Comparison of ENCODE assay signal across 8 mouse cellular contexts in genomic region chr4:129695815-129696157, GRCm38 (mm10). TPM values are rescaled to one million over a fixed set of nuclear protein-coding genes. Genes with fewer than 3 reads are reported as not detected.
DNase-seq lines count a peak whose midpoint lies in the region; ATAC-seq and TF ChIP-seq lines count a peak whose summit lies in the region.

No protein-coding gene starts in this region.

- TF ChIP-seq POLR2A in liver, adult 2 months (IDR thresholded peaks at IDR 0.05; ENCODE audit: extremely low read depth, insufficient read depth, low read length): no peak

- no peak overlapping the region for H3K27ac ChIP-seq in liver, adult 2 months (replicated peaks; ENCODE audit: insufficient read depth, low read depth, low read length)
- peak overlapping the region; percentile 90 for H3K27ac ChIP-seq in embryonic facial prominence, embryonic 15.5 days (replicated peaks)
- peak overlapping the region; percentile 97 for H3K27ac ChIP-seq in limb, embryonic 10.5 days
- H3K27ac ChIP-seq in neural tube, embryonic 14.5 days (ENCODE audit: low read depth, low read length): peak overlapping the region; percentile 98

- ATAC-seq in embryonic facial prominence, embryonic 15.5 days (ENCODE audit: insufficient number of reproducible peaks, low FRiP score, low TSS enrichment, low read depth): no peak
- no peak; the same call in 1 of the 2 replicates for ATAC-seq in neural tube, embryonic 14.5 days (ENCODE audit: low read depth)

- intact Hi-C loops in left cerebral cortex, postnatal 10 days (cut with DNase I): no loop called here

- no peaks in the 10 kb centered on the region for H3K9me3 ChIP-seq in embryonic facial prominence, embryonic 15.5 days (replicated peaks)
- no peaks in the 10 kb centered on the region for H3K9me3 ChIP-seq in limb, embryonic 10.5 days (replicated peaks)
- no peaks in the 10 kb centered on the region for H3K9me3 ChIP-seq in neural tube, embryonic 14.5 days (ENCODE audit: control insufficient read depth, low read length)

- H3K27me3 ChIP-seq in liver, adult 2 months (ENCODE audit: control insufficient read depth, insufficient read depth, low read length): no peaks in the 10 kb centered on the region
- no peaks in the 10 kb centered on the region for H3K27me3 ChIP-seq in embryonic facial prominence, embryonic 15.5 days
- no peaks in the 10 kb centered on the region for H3K27me3 ChIP-seq in limb, embryonic 10.5 days (ENCODE audit: low read depth, poor library complexity, severe bottlenecking)
- H3K27me3 ChIP-seq in neural tube, embryonic 14.5 days (ENCODE audit: control insufficient read depth, insufficient read depth, low read length): no peaks in the 10 kb centered on the region

- H3K79me2 ChIP-seq in liver, adult 2 months (ENCODE audit: control insufficient read depth, insufficient read depth, low read length): no peaks in the 10 kb centered on the region

- DNase-seq in liver, adult 2 months (ENCODE audit: extremely low read depth, low read depth, low spot score): no peak
- no peak for DNase-seq in liver
- DNase-seq in limb, embryonic 10.5 days (ENCODE audit: low spot score): no peak
- no peak for DNase-seq in urinary bladder, postnatal 36 days (ENCODE audit: low spot score in 2 of 2)
- DNase-seq in B cell, adult 2 months: no peak
- DNase-seq in left cerebral cortex, postnatal 10 days (ENCODE audit: extremely low spot score in 1 of 2, low spot score in 2 of 2): no peak

- H3K4me2 ChIP-seq in embryonic facial prominence, embryonic 15.5 days (replicated peaks): peak overlapping the region; percentile 78
- H3K4me2 ChIP-seq in neural tube, embryonic 14.5 days (ENCODE audit: low read depth, low read length): peak overlapping the region; percentile 43

- 27% methylated on average over 6 of the region's 6 CpGs for WGBS in liver, adult 2 months
- WGBS in embryonic facial prominence, embryonic 15.5 days: 15% methylated on average over 6 of the region's 6 CpGs
- WGBS in limb, embryonic 10.5 days: 31% methylated on average over 6 of the region's 6 CpGs
- 25% methylated on average over 6 of the region's 6 CpGs for WGBS in neural tube, embryonic 14.5 days

- H3K4me3 ChIP-seq in liver, adult 2 months (ENCODE audit: insufficient read depth, low read depth, low read length): peak overlapping the region; percentile 98; the same call in 1 of the 2 replicates
- peak overlapping the region; percentile 72 for H3K4me3 ChIP-seq in embryonic facial prominence, embryonic 15.5 days (replicated peaks)
- H3K4me3 ChIP-seq in limb, embryonic 10.5 days: peak overlapping the region; percentile 86
- peak overlapping the region; percentile 63 for H3K4me3 ChIP-seq in neural tube, embryonic 14.5 days (ENCODE audit: low read depth, low read length)

- no peaks in the 10 kb centered on the region; the same call in 1 of the 2 replicates for H3K4me1 ChIP-seq in liver, adult 2 months (ENCODE audit: control insufficient read depth, insufficient read depth, low read length)
- H3K4me1 ChIP-seq in embryonic facial prominence, embryonic 15.5 days: peaks cover 20% of the 10 kb centered on the region
- H3K4me1 ChIP-seq in limb, embryonic 10.5 days: peaks cover 9% of the 10 kb centered on the region
- peaks cover 16% of the 10 kb centered on the region for H3K4me1 ChIP-seq in neural tube, embryonic 14.5 days (ENCODE audit: control insufficient read depth, insufficient read depth, low read length)

- H3K9ac ChIP-seq in liver, adult 2 months (ENCODE audit: low read depth, low read length): peak overlapping the region; percentile 96; the same call in 1 of the 2 replicates
- H3K9ac ChIP-seq in embryonic facial prominence, embryonic 15.5 days: peak overlapping the region; percentile 53
- H3K9ac ChIP-seq in neural tube, embryonic 14.5 days (replicated peaks; ENCODE audit: low read depth, low read length): peak overlapping the region; percentile 78

- peaks cover 2% of the 10 kb centered on the region; the same call in 1 of the 2 replicates for H3K36me3 ChIP-seq in liver, adult 2 months (ENCODE audit: control insufficient read depth, insufficient read depth, low read length)
- H3K36me3 ChIP-seq in embryonic facial prominence, embryonic 15.5 days: peaks cover 25% of the 10 kb centered on the region
- peaks cover 39% of the 10 kb centered on the region for H3K36me3 ChIP-seq in limb, embryonic 10.5 days
- H3K36me3 ChIP-seq in neural tube, embryonic 14.5 days (ENCODE audit: control insufficient read depth, insufficient read depth, low read length): peaks cover 22% of the 10 kb centered on the region

- TF ChIP-seq CTCF in liver, adult 2 months (IDR thresholded peaks at IDR 0.05; ENCODE audit: low read depth, low read length): no peak

RNA-seq across cellular contexts. Expression of gene Tmem39b, which starts 0.9 kb away (rescaled TPM):
- 1.5 and 1.8 TPM in 2 replicates for total RNA-seq in liver, adult 2 months (2014; rRNA removed)
- polyA plus RNA-seq in liver, adult 2 months (2012; rRNA removed): 12.5 and 15.6 TPM in 2 replicates
- 13.5 and 15.0 TPM in 2 replicates for polyA plus RNA-seq in embryonic facial prominence, embryonic 15.5 days (2015; fragmentation: Nextera tagmentation; extraction: Ambion mirVana)
- 16.0 TPM in 2 replicates for polyA plus RNA-seq in limb, embryonic 10.5 days (2016; fragmentation: Nextera tagmentation; extraction: Ambion mirVana)
- 22.9 and 23.3 TPM in 2 replicates for polyA plus RNA-seq in neural tube, embryonic 14.5 days (2014; fragmentation: Nextera tagmentation; extraction: Ambion mirVana)
- 10 to 100 TPM; 13.3 to 16.3 TPM for total RNA-seq in left cerebral cortex, postnatal 10 days (2021)

RNA-seq across cellular contexts. Expression of gene Kpna6, which starts 23.2 kb away (rescaled TPM):
- 15.1 and 15.6 TPM in 2 replicates for total RNA-seq in liver, adult 2 months (2014; rRNA removed)
- 17.4 and 19.4 TPM in 2 replicates for polyA plus RNA-seq in liver, adult 2 months (2012; rRNA removed)
- 15.3 and 16.3 TPM in 2 replicates for polyA plus RNA-seq in embryonic facial prominence, embryonic 15.5 days (2015; fragmentation: Nextera tagmentation; extraction: Ambion mirVana)
- polyA plus RNA-seq in limb, embryonic 10.5 days (2016; fragmentation: Nextera tagmentation; extraction: Ambion mirVana): 14.8 TPM in 2 replicates
- 17.2 and 19.7 TPM in 2 replicates for polyA plus RNA-seq in neural tube, embryonic 14.5 days (2014; fragmentation: Nextera tagmentation; extraction: Ambion mirVana)
- 10 to 100 TPM; 91.3 to 91.4 TPM for total RNA-seq in left cerebral cortex, postnatal 10 days (2021)

RNA-seq across cellular contexts. Expression of gene Khdrbs1, which starts 46.3 kb away (rescaled TPM):
- total RNA-seq in liver, adult 2 months (2014; rRNA removed): 12.2 and 12.3 TPM in 2 replicates
- polyA plus RNA-seq in liver, adult 2 months (2012; rRNA removed): 6.9 and 7.9 TPM in 2 replicates
- 98.8 and 99.1 TPM in 2 replicates for polyA plus RNA-seq in embryonic facial prominence, embryonic 15.5 days (2015; fragmentation: Nextera tagmentation; extraction: Ambion mirVana)
- 156 and 179 TPM in 2 replicates for polyA plus RNA-seq in limb, embryonic 10.5 days (2016; fragmentation: Nextera tagmentation; extraction: Ambion mirVana)
- 105 and 141 TPM in 2 replicates for polyA plus RNA-seq in neural tube, embryonic 14.5 days (2014; fragmentation: Nextera tagmentation; extraction: Ambion mirVana)
- 100 to 1,000 TPM; 105 to 108 TPM for total RNA-seq in left cerebral cortex, postnatal 10 days (2021)

RNA-seq across cellular contexts. Expression of gene Txlna, which starts 54.9 kb away (rescaled TPM):
- 8.2 and 10.2 TPM in 2 replicates for total RNA-seq in liver, adult 2 months (2014; rRNA removed)
- 11.9 and 15.1 TPM in 2 replicates for polyA plus RNA-seq in liver, adult 2 months (2012; rRNA removed)
- polyA plus RNA-seq in embryonic facial prominence, embryonic 15.5 days (2015; fragmentation: Nextera tagmentation; extraction: Ambion mirVana): 88.0 and 91.4 TPM in 2 replicates
- polyA plus RNA-seq in limb, embryonic 10.5 days (2016; fragmentation: Nextera tagmentation; extraction: Ambion mirVana): 109 and 122 TPM in 2 replicates
- 40.1 and 46.0 TPM in 2 replicates for polyA plus RNA-seq in neural tube, embryonic 14.5 days (2014; fragmentation: Nextera tagmentation; extraction: Ambion mirVana)
- 10 to 100 TPM; 33.7 to 39.4 TPM for total RNA-seq in left cerebral cortex, postnatal 10 days (2021)

Comparison
In these comparisons a context has a peak if more than half of its experiments do, and no peak if none do; other contexts are left out.
1. RNA of gene Khdrbs1, which starts 46.3 kb away (polyA plus RNA-seq): 156 to 179 TPM in limb, embryonic 10.5 days, 105 to 141 TPM in neural tube, embryonic 14.5 days and 98.8 to 99.1 TPM in embryonic facial prominence, embryonic 15.5 days; 6.9 to 7.9 TPM in liver, adult 2 months; every median in the first group is over 10 times any median in the second.
2. Peak in every context shown above with its lines, with median percentiles within 50 percentile points of each other: H3K4me3 ChIP-seq and H3K9ac ChIP-seq.